Mouse (Mus musculus) right cerebral cortex, postnatal 36 days (tissue): ENCODE results near the gene Coq8a.

Experiments used
- DNase-seq, 2 experiments: peaks; one replicate each; pipeline ENCODE4 v3.0.0; 2022; ENCODE audit warnings: low spot score in 2 of 2, mixed read lengths in 1 of 2

The Coq8a gene

DNA sequence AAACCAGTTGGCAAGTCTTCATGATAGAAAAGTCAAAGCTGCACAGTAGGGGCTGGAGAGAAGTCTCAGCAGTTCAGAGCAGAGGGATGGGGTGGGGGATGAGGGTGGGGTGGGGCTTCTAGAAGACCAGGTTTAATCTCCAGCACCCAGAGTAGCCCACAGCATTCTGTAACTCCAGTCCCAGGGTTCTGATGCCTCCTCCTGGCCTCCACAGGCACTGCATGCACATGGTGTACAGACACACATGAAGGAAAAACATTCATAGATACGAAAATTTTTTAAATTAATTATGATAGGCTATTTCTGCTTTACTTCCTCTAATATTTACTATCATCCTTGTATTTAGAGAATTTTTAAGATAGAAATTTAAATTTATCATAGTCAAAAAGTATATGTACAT is 82.9 kb downstream of the Coq8a start:
- DNase-seq = no peak
